Mouse (Mus musculus) myocyte (in vitro differentiated cells): ENCODE measurements around the gene Olfr523.

Experiments
- POLR2A ChIP-seq: IDR thresholded peaks from one replicate; pipeline ENCODE4 v1.6.1; 2011; ENCODE audit warnings: low read depth, mild to moderate bottlenecking, control low read depth, moderate library complexity; ENCODE audit not compliant: insufficient read length
- TCF3 ChIP-seq: IDR thresholded peaks from one replicate; pipeline ENCODE4 v1.6.1; 2011; ENCODE audit warnings: low read depth, control low read depth; ENCODE audit not compliant: insufficient read length

DNA sequence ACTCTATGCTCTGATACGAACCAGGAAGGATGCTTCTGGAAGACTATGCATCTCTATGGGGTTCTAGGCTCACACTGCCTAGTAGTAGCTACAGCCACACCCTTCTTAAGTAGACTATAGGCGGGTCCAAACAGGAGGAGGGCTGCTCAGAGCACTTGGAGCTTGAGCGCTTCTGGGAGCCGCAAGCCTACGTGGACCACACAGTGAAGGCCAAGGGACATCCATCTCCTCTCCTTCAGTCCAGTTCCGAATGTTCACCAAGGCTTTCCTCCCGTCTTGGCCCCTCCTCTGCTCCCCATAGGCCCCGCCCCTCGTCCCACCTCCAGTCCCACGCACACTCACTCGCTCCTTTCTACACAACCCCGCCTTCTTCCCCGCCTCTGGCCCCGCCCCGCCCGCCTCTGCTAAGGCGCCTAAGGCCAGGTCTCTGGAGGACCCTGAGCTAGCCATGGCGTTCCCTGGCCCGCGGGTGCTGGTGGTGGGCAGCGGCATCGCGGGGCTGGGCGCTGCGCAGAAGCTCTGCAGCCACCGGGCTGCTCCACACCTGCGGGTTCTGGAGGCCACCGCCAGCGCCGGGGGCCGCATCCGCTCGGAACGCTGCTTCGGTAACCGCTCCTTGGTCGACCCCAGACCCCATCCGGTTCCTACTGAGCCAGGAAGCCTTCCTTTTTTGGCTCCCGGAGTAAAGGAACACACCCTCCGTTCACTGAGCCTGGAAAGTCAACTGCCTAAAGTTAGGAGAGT lies 47.6 kb upstream of the Olfr523 start:
- TF ChIP-seq POLR2A (peak; percentile 82), TCF3 (no peak)
